Mouse (Mus musculus) CH12.LX (cell line): ENCODE data around the gene Atp6v1g3. TPM values are rescaled to one million over a fixed set of nuclear protein-coding genes. Genes with fewer than 3 reads are reported as not detected.

Source experiments
- DNase-seq: peaks from one replicate; pipeline ENCODE4 v3.0.0-alpha.2; 2013; ENCODE audit errors: extremely low read depth
- H3K27ac ChIP-seq: 2 replicates; pipeline ENCODE4 v1.5.1; 2012; ENCODE audit warnings: low read depth, mild to moderate bottlenecking, control low read depth, moderate library complexity; ENCODE audit not compliant: insufficient read depth
- H3K27me3 ChIP-seq: replicated peaks from 2 replicates; pipeline ENCODE3; 2012; ENCODE audit warnings: inconsistent platforms
- H3K36me3 ChIP-seq, 2 experiments: replicated peaks in 1 of 2; 2 replicates each; pipeline versions ENCODE3 to v1.6.1; 2012; ENCODE audit warnings: inconsistent platforms in 1 of 2, low read length in 1 of 2, mild to moderate bottlenecking in 1 of 2, mixed read lengths in 1 of 2, moderate library complexity in 1 of 2; ENCODE audit not compliant: control insufficient read depth in 1 of 2, insufficient read depth in 1 of 2
- H3K4me1 ChIP-seq, 2 experiments: 2 replicates each; pipeline ENCODE4 v1.6.1; 2012; ENCODE audit warnings: inconsistent platforms in 1 of 2, moderate library complexity in 1 of 2; ENCODE audit not compliant: insufficient read depth in 2 of 2, control insufficient read depth in 1 of 2
- H3K4me2 ChIP-seq: 2 replicates; pipeline ENCODE4 v1.6.1; 2012; ENCODE audit warnings: low read depth, mild to moderate bottlenecking, control low read depth; ENCODE audit not compliant: poor library complexity, insufficient read depth, severe bottlenecking
- H3K4me3 ChIP-seq, 3 experiments: fragments of 150-350 bp in 1 of 3; sonication (generic) in 1 of 3; replicated peaks in 1 of 3; 2 replicates each; pipeline versions ENCODE3 to v1.5.1; 2011 to 2012; ENCODE audit warnings: low read depth in 2 of 3, low read length in 2 of 3, mild to moderate bottlenecking in 2 of 3, moderate library complexity in 2 of 3, control low read depth in 1 of 3, improper control_type of control experiment in 1 of 3, inconsistent platforms in 1 of 3, mixed read lengths in 1 of 3; ENCODE audit not compliant: poor library complexity in 1 of 3
- H3K79me2 ChIP-seq: replicated peaks from 2 replicates; pipeline ENCODE4 v1.6.1; 2012; ENCODE audit warnings: mild to moderate bottlenecking, moderate library complexity; ENCODE audit not compliant: control insufficient read depth, poor library complexity, insufficient read depth, severe bottlenecking; ENCODE audit errors: extremely low read depth
- H3K9ac ChIP-seq: 2 replicates; pipeline ENCODE4 v1.6.1; 2012; ENCODE audit warnings: low read depth, mild to moderate bottlenecking, control low read depth, moderate library complexity; ENCODE audit not compliant: insufficient read depth
- H3K9me3 ChIP-seq: replicated peaks from 2 replicates; pipeline ENCODE3; 2012; ENCODE audit warnings: low read length, inconsistent platforms, mixed read lengths
- CHD1 ChIP-seq: IDR thresholded peaks from 2 replicates; pipeline ENCODE4 v1.6.1; 2012; ENCODE audit warnings: low read depth, low read length, improper control_type of control experiment, inconsistent platforms
- CTCF ChIP-seq, 2 experiments: IDR thresholded peaks in 1 of 2; conservative IDR thresholded peaks in 1 of 2; 2 replicates each; pipeline ENCODE4 v1.5.1; 2011 to 2012; ENCODE audit warnings: low read depth in 2 of 2, low read length in 2 of 2, improper control_type of control experiment in 1 of 2, inconsistent platforms in 1 of 2, mild to moderate bottlenecking in 1 of 2, moderate library complexity in 1 of 2
- JUN ChIP-seq: IDR thresholded peaks from 2 replicates; pipeline ENCODE4 v1.6.1; 2011; ENCODE audit warnings: low read depth, mild to moderate bottlenecking, low read length, improper control_type of control experiment, moderate library complexity; ENCODE audit not compliant: insufficient read depth
- MYC ChIP-seq: IDR thresholded peaks from 2 replicates; pipeline ENCODE4 v1.6.1; 2011; ENCODE audit warnings: low read depth, mild to moderate bottlenecking, improper control_type of control experiment, low read length
- NRF1 ChIP-seq: IDR thresholded peaks from 2 replicates; pipeline ENCODE4 v1.6.1; 2014; ENCODE audit warnings: low read depth, mild to moderate bottlenecking, inconsistent platforms, low read length, improper control_type of control experiment, moderate library complexity
- RAD21 ChIP-seq: IDR thresholded peaks from 2 replicates; pipeline ENCODE4 v1.6.1; 2011; ENCODE audit warnings: low read depth, mild to moderate bottlenecking, low read length, improper control_type of control experiment, moderate library complexity
- TCF12 ChIP-seq: IDR thresholded peaks from 2 replicates; pipeline ENCODE4 v1.6.1; 2014; ENCODE audit warnings: low read depth, mild to moderate bottlenecking, inconsistent platforms, low read length, improper control_type of control experiment
- UBTF ChIP-seq: IDR thresholded peaks from 2 replicates; pipeline ENCODE4 v1.6.1; 2012; ENCODE audit warnings: low read depth, mild to moderate bottlenecking, inconsistent platforms, low read length, improper control_type of control experiment, moderate library complexity
- ZC3H11A ChIP-seq: IDR thresholded peaks from 2 replicates; pipeline ENCODE4 v1.6.1; 2012; ENCODE audit warnings: low read depth, mild to moderate bottlenecking, inconsistent platforms, low read length, improper control_type of control experiment
- ZKSCAN1 ChIP-seq: IDR thresholded peaks from 2 replicates; pipeline ENCODE4 v1.6.1; 2012; ENCODE audit warnings: low read depth, inconsistent platforms, low read length, improper control_type of control experiment, borderline replicate concordance
- dilution Hi-C: fragments of 300-500 bp; cut with MboI; formaldehyde crosslinking; loops from 2 replicates; pipeline ENCODE4 v1.14.3; 2020; ENCODE audit warnings: low sequenced_read_pairs; ENCODE audit not compliant: extremely low pct_unique_long_range_greater_than_20kb, extremely low pct_ligation_motif_present
- in situ Hi-C: fragments of 300-500 bp; cut with MboI; formaldehyde crosslinking; loops from 3 replicates; pipeline ENCODE4 v1.14.3; 2019; ENCODE audit warnings: low sequenced_read_pairs, low pct_ligation_motif_present, low pct_unique_long_range_greater_than_20kb, mixed read lengths
- polyA plus RNA-seq: library from polyadenylated mRNA; unstranded; fragments of >175 nt; gene quantifications from 2 replicates; pipeline ENCODE4 v1.2.1, GENCODE M21; 2012; ENCODE audit warnings: low read depth; ENCODE audit not compliant: insufficient read length
- total RNA-seq, 2 experiments: library from RNA; depleted of rRNA; stranded (reverse); fragments of 300-350 nt in 1 of 2; fragments of >200 nt in 1 of 2; gene quantifications; 2 replicates each; pipeline ENCODE4 v1.2.3; 2012 to 2014

Atp6v1g3 gene
- total and polyA plus RNA-seq, 3 experiments = not detected

DNA sequence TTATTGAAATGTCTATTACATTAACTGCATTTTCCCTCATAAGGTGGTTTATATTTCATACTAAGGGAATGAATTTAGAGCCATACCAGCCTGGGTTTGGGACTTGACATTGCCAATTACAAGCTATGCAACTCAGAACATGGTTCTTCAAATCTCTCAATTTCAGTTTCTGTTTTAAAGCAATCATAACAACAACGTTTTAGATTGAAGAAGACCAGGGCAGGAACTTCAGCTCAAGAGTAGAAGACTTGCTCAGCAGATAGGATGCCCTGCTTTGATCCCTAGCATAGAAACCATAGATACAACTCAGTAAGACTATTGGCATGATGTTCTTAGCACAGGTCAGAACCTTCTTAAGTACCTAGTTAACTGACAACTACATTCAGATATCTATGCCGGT, 63.9 kb downstream of the Atp6v1g3 start:
- Histone ChIP-seq H3K9ac (no peak overlapping the region), H3K4me1 (no peaks in the 10 kb centered on the region), H3K36me3 (no peaks in the 10 kb centered on the region), H3K4me3 (no peak overlapping the region), H3K27ac (no peak overlapping the region), H3K79me2 (no peaks in the 10 kb centered on the region), H3K4me2 (peak overlapping the region; percentile 82), H3K9me3 (no peaks in the 10 kb centered on the region), H3K27me3 (no peaks in the 10 kb centered on the region)
- dilution Hi-C loops = no loop called here
- no peak for DNase-seq
- in situ Hi-C loops = no loop called here
- TF ChIP-seq ZC3H11A = no peak
- no peak for TF ChIP-seq CTCF (conservative IDR thresholded peaks at IDR 0.05 in 1 of 2, IDR thresholded peaks at IDR 0.05 in 1 of 2; ENCODE audit: low read depth in 2 of 2, low read length in 2 of 2)
- no peak for TF ChIP-seq NRF1
- TF ChIP-seq UBTF = no peak
- no peak for TF ChIP-seq ZKSCAN1
- no peak for TF ChIP-seq MYC
- TF ChIP-seq JUN = no peak
- no peak for TF ChIP-seq CHD1
- no peak for TF ChIP-seq TCF12
- no peak for TF ChIP-seq RAD21

Other genes with a start within 250 kb of the Atp6v1g3 start
- gene Ptprc, start 98.0 kb upstream of the Atp6v1g3 start, total RNA-seq (2012; rRNA removed) = 120 and 121 TPM in 2 replicates
- 211 and 250 TPM in 2 replicates for gene Ptprc, start 98.0 kb upstream of the Atp6v1g3 start, total RNA-seq (2014; rRNA removed)
- 136 and 146 TPM in 2 replicates for gene Ptprc, start 98.0 kb upstream of the Atp6v1g3 start, polyA plus RNA-seq